Mouse (Mus musculus) liver, embryonic 14.5 days (tissue): ENCODE results near the gene Trappc6b.

Experiments used
- CTCF ChIP-seq: IDR thresholded peaks from 2 replicates; pipeline ENCODE4 v1.5.1; 2016; ENCODE audit warnings: antibody characterized with exemption, low read depth, control low read depth
- EP300 ChIP-seq: IDR thresholded peaks from 2 replicates; pipeline ENCODE4 v1.6.1; 2016; ENCODE audit warnings: antibody characterized with exemption, low read depth

GRCm38 (mm10) chr12:59056222-59056621 lies 5.0 kb downstream of the Trappc6b start:
- TF ChIP-seq CTCF (no peak), EP300 (no peak)
